Mouse (Mus musculus): Measurements from ENCODE around the gene Mycbp2. TPM values are rescaled to one million over a fixed set of nuclear protein-coding genes. Genes with fewer than 3 reads are reported as not detected.

Gene Mycbp2
- polyA plus RNA-seq, 1 experiment from 2014 or later = 51.8 TPM

DNA sequence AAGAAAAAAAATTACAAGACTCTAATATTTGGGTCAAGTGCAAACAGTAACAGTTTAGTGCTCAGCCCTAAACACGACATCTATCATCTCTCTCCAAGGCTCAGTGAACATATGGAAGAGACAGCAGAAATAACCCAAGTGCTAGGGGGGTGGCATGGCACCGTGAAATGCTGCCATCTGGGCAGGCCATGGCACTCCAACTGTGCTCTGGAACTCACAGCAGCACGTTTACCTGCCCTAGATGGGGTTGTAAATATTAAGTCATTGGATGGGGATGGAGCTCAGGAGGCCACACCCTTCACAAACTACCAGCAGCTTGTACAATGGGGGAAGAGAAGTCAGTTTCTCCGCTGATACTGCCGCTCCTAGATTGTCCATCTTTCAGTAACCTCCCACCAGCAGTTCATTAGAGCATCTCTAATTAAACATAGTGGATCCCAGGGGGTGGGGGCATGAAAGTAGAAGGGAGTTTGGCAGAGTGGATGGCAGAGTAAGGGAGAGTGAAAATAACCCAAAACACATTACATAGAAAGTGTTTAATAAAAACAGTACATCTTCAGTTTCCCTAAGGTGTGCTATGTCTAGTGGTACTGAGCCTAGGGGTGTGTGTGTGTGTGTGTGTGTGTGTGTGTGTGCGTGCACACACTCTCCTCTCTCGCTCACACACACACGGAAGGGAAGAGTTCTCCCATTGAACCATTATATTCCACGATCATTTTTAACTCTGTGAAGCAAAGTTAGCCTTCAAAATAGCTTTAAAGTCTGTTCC is 267.2 kb downstream of the Mycbp2 start:
- no peaks in the 10 kb centered on the region for H3K27me3 ChIP-seq
- 75% methylated on average over 9 of the region's 9 CpGs for WGBS
- no peak overlapping the region for H3K9ac ChIP-seq
- H3K4me1 ChIP-seq (replicated peaks) = peaks cover 4% of the 10 kb centered on the region; the same call in 1 of the 2 replicates
- H3K27ac ChIP-seq (replicated peaks) = no peak overlapping the region
- H3K9me3 ChIP-seq = no peaks in the 10 kb centered on the region
- peaks cover 45% of the 10 kb centered on the region for H3K36me3 ChIP-seq
- no peak overlapping the region for H3K4me3 ChIP-seq
- ATAC-seq (ENCODE audit: low read depth) = peak; percentile 36; the same call in 1 of the 2 replicates
- H3K4me2 ChIP-seq = no peak overlapping the region

DNA sequence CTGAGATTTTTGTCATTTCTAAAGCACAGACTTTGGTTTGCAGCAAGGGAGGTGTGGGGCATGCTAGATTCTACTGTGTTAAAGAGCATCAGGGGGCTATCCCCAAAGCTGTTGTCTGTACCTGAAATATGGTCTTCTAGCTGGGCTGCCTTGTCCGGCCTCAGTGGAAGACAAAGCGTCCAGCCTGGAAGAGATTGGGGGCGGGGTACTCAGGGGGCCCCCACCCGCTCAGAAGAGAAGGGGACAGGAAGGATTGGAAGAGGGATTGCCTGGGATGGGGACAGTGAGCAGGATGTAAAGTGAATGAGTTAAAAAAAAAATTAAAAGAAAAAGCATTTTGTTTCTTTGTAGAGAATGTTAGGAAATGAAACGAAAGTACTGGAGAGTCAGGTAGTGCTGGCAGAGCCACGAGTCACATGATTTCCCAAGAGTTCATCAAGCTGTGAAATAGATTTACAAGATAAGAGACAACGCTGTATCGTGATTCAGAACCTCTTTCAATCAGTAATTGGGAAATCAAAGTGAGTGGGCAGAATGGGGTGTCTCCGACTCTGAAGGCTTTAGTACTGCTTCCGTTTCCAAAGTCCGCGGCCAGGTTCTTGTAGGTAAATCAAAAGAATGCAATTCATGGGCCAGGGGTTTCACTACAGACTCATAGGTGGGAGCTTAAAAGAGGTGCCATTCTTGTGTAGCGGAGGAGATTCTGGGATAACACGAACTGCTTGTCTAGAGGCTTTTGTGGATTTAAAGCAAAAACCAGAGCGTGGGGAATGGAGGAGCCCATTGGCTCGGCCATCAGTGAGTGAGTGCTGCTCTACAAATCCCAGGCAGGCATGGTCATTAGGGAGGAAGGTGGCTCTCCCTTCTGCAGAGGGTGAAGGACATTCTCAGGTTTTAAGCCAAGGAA is 268.4 kb downstream of the Mycbp2 start:
- no peak overlapping the region for H3K4me3 ChIP-seq
- H3K27ac ChIP-seq (replicated peaks) = no peak overlapping the region
- H3K4me2 ChIP-seq = no peak overlapping the region
- WGBS = 88% methylated on average over 16 of the region's 16 CpGs
- peaks cover 43% of the 10 kb centered on the region for H3K36me3 ChIP-seq
- no peaks in the 10 kb centered on the region for H3K27me3 ChIP-seq
- no peak for ATAC-seq (ENCODE audit: low read depth)
- H3K9me3 ChIP-seq = no peaks in the 10 kb centered on the region
- H3K4me1 ChIP-seq (replicated peaks) = peaks cover 4% of the 10 kb centered on the region; the same call in 1 of the 2 replicates
- H3K9ac ChIP-seq = no peak overlapping the region

DNA sequence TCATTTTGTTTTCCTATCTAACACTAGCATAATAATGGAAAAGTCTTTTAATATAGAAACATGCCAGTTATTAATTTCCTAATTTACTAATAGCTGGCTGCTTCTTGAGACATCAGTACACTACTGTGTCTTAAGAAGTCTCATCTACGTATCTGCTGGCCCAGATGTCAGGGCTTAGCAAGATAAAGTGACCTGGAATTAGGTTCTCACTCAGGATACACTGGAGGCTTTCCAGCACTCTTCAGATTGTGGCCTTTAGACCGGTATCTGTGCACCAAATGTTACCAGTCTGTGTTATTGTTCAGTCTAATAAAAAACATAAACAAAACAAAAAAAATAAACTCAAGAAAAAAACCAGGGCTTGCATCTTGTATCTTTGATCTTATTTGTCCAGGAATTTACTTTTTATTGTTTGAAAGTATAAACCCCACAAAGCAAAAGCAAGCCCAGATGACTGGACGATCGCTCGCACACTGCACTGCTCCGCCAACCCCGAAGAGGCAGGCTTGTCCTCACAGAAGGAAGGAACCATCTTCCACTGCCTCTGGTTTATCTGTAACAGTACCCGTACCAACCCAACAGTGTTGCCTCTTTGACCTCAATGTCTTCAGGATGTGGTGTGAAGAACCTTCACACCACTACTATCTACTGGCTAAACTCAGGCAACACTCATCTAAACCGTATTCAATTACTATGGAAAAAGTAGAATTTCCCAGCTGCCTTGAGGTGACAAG is 269.2 kb downstream of the Mycbp2 start:
- H3K27me3 ChIP-seq = no peaks in the 10 kb centered on the region
- H3K27ac ChIP-seq (replicated peaks) = no peak overlapping the region
- peaks cover 43% of the 10 kb centered on the region for H3K36me3 ChIP-seq
- peaks cover 4% of the 10 kb centered on the region; the same call in 1 of the 2 replicates for H3K4me1 ChIP-seq (replicated peaks)
- no peak overlapping the region for H3K9ac ChIP-seq
- H3K4me3 ChIP-seq = no peak overlapping the region
- no peak for ATAC-seq (ENCODE audit: low read depth)
- H3K9me3 ChIP-seq = no peaks in the 10 kb centered on the region
- no peak overlapping the region for H3K4me2 ChIP-seq
- 93% methylated on average over 9 of the region's 9 CpGs for WGBS

DNA sequence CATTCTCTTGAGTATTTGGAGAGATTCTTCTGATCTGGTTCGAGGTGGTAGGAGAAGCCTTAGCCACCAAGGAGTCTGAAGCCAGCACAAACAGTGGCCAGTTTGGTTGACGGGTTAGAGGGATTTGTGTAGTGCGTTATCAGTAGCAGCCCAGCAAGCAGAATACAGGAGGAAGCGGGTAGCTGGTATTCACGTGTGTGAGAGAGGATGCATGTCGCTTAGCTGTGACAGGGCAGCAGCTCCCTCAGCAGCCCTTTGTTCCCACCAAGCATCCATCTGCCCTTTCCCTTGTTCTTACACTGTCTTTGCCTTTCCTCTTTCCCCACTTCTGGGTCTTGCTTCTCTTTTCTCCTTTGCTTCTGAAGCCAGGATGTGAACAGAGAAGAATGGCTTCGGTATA is 271.4 kb downstream of the Mycbp2 start:
- no peak overlapping the region for H3K4me3 ChIP-seq
- no peak overlapping the region for H3K27ac ChIP-seq (replicated peaks)
- H3K4me2 ChIP-seq = no peak overlapping the region
- no peaks in the 10 kb centered on the region for H3K9me3 ChIP-seq
- H3K36me3 ChIP-seq = peaks cover 47% of the 10 kb centered on the region
- peaks cover 11% of the 10 kb centered on the region for H3K4me1 ChIP-seq (replicated peaks)
- no peak overlapping the region for H3K9ac ChIP-seq
- WGBS = 81% methylated on average over 7 of the region's 7 CpGs
- no peaks in the 10 kb centered on the region for H3K27me3 ChIP-seq
- no peak for ATAC-seq (ENCODE audit: low read depth)

DNA sequence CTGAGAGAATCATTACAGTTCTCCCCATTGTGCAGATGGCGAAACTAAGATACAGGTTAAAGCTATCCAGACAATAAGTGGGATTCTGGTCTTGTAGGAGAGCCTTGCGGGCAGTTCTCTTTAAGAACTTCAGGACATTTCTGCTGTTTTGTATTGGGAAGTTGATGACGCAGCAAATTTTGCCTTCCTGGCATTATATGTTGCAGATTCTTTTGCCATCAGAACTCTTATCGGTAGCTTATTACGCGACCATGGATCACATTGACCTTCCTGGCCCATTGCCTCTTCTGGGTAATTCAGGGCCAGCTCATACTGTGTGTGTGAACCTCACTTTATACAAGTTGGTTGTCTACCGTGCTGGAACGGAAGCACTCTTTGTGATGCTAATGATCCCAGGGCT is 272.8 kb downstream of the Mycbp2 start:
- Histone ChIP-seq H3K4me1 (replicated peaks) (peaks cover 13% of the 10 kb centered on the region), H3K9ac (no peak overlapping the region), H3K4me3 (no peak overlapping the region), H3K27me3 (no peaks in the 10 kb centered on the region), H3K4me2 (no peak overlapping the region), H3K9me3 (no peaks in the 10 kb centered on the region), H3K27ac (replicated peaks) (no peak overlapping the region), H3K36me3 (peaks cover 47% of the 10 kb centered on the region)
- 77% methylated on average over 8 of the region's 8 CpGs for WGBS
- no peak for ATAC-seq (ENCODE audit: low read depth)

DNA sequence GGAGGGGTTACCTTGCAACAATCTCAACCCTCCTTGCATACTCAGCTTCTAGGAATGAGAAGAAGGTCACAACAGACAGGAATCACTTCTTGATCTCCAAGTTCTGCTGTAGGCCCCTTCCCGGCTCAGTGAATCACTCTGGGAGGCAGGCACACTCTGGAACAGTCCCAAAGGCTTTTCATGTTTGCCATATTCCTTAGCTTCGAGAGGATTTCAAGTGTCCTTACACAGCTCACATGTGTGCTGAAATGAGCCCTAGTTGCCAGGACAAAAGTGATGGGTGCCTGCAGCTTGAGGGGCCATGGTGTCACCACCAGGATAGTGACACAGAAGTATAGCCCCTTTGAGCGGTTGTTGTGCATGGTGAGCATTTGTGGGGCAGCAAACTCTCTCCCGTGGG is 273.9 kb downstream of the Mycbp2 start:
- 98% methylated on average over 4 of the region's 4 CpGs for WGBS
- Histone ChIP-seq H3K27ac (replicated peaks) (no peak overlapping the region), H3K9ac (no peak overlapping the region), H3K4me2 (no peak overlapping the region), H3K36me3 (peaks cover 42% of the 10 kb centered on the region), H3K4me3 (no peak overlapping the region), H3K9me3 (no peaks in the 10 kb centered on the region), H3K27me3 (no peaks in the 10 kb centered on the region), H3K4me1 (replicated peaks) (peaks cover 13% of the 10 kb centered on the region)
- no peak for ATAC-seq (ENCODE audit: low read depth)

DNA sequence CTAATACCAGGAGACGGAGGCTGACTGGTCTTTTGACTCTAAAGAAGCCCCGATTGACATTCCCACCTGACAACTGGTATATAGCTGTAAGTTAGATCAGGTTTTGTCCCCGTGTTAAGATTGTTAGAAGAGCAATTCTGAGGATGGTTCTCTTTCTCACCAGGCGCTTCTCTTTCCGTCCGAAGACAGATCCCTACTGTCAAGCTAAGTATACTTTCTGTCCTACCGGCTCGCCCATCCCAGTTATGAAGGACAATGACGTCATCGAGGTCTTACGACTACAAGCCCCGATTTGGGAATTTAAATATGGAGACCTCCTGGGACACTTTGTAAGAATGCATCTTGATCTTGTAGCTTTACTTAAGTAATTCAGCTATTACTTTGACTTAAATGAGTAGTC is 275.1 kb downstream of the Mycbp2 start:
- H3K27me3 ChIP-seq = no peaks in the 10 kb centered on the region
- H3K4me3 ChIP-seq = no peak overlapping the region
- no peak overlapping the region for H3K4me2 ChIP-seq
- 93% methylated on average over 12 of the region's 12 CpGs for WGBS
- peaks cover 29% of the 10 kb centered on the region for H3K36me3 ChIP-seq
- no peak for ATAC-seq (ENCODE audit: low read depth)
- H3K4me1 ChIP-seq (replicated peaks) = peaks cover 13% of the 10 kb centered on the region
- H3K9me3 ChIP-seq = no peaks in the 10 kb centered on the region
- no peak overlapping the region for H3K27ac ChIP-seq (replicated peaks)
- H3K9ac ChIP-seq = no peak overlapping the region

DNA sequence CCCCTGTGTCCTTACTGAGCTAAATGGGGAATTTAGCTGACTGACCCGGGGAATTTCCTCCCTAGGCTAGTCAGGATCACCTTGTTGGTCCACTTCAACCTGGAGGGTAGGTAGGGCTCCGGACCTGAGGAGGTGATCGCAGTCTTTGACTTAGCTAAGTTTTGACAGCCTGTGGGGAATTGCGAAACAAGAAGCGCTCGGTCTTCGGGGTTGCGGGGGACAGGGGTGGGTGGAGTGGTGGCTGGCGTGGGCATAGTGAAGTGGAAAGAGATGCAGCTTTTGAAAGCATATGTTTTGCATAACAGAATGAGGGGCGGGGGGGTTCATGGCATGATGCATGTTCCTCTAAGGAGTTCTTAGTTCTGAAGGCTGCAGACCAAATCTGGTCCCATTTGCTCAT is 275.8 kb downstream of the Mycbp2 start:
- Histone ChIP-seq H3K27me3 (no peaks in the 10 kb centered on the region), H3K27ac (replicated peaks) (no peak overlapping the region), H3K4me2 (peak overlapping the region; percentile 67), H3K9ac (peak overlapping the region; percentile 78), H3K9me3 (no peaks in the 10 kb centered on the region), H3K36me3 (peaks cover 26% of the 10 kb centered on the region), H3K4me1 (replicated peaks) (peaks cover 13% of the 10 kb centered on the region), H3K4me3 (peak overlapping the region; percentile 71)
- 1% methylated on average over 10 of the region's 10 CpGs for WGBS
- ATAC-seq (ENCODE audit: low read depth) = no peak

DNA sequence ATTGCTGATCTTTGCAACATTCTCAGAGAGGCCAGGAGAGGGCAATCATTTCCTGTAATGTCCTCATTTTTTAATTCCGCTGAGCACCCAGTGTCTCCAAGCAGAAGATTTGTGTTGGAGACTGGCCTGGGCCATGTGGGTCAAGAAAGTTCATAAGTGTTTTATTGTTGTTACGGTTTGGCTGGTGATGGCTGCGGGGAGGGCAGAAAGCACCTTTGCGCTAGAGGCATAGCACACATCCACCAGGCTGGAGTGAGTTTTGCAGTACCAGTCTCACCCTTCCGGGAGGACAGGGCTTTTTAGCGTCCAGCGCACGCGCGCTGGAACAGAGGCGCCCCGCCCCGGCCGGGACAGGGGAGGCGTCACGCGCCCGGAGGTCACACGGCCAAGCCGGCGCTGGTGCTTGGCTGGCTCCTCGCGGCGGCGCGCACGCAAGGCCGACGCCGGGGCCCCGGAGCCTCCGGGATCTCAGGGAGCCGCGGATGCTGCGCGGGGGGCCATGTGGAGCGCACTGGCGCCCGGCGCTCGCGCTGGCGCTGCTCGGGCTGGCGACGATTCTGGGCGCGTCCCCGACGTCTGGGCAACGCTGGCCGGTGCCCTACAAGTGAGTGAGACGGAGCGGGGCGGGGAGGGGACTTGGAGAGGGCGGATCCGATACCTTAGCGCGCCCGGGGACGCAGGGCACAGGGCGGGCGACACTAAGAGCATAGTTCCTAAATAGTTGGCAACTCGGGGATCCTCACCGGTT is 276.6 kb downstream of the Mycbp2 start, which contains the start of gene Cln5:
Gene Cln5 (plus strand): TSS at position 353 of the 748 bp plus-strand sequence.
- H3K4me1 ChIP-seq (replicated peaks) = peaks cover 13% of the 10 kb centered on the region
- H3K27ac ChIP-seq (replicated peaks) = peak within 1 kb of the TSS; percentile 74
- H3K4me2 ChIP-seq = peak within 1 kb of the TSS; percentile 67
- no peaks in the 10 kb centered on the region for H3K9me3 ChIP-seq
- peaks cover 23% of the 10 kb centered on the region for H3K36me3 ChIP-seq
- H3K9ac ChIP-seq = peak within 1 kb of the TSS; percentile 78
- peak; percentile 96 for ATAC-seq (ENCODE audit: low read depth)
- H3K27me3 ChIP-seq = no peaks in the 10 kb centered on the region
- peak within 1 kb of the TSS; percentile 71 for H3K4me3 ChIP-seq
- under 1% methylated on average over 65 of the region's 65 CpGs for WGBS

DNA sequence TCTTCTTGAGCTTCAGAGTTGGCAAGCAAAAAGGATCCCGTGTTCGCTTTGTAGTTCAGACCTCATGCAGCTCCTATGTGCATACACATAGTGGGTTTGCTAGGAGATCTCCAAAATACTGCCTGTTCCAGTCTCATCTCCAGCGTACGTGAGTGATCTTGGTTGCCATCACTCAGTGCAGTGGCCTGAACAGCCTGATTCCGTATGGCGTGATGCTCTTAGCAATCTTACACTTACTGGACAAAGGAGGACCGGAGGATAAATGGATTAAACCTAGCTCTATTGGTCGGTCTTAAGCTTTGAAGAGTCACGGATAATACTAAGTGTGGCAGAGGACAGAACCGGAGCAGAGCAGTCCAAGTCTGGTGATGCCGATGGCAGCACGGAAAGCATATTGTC is 277.1 kb downstream of the Mycbp2 start:
- Histone ChIP-seq H3K9ac (peak overlapping the region; percentile 78), H3K4me3 (peak overlapping the region; percentile 71), H3K4me1 (replicated peaks) (peaks cover 13% of the 10 kb centered on the region), H3K27me3 (no peaks in the 10 kb centered on the region), H3K9me3 (no peaks in the 10 kb centered on the region), H3K27ac (replicated peaks) (peak overlapping the region; percentile 74), H3K4me2 (peak overlapping the region; percentile 67), H3K36me3 (peaks cover 17% of the 10 kb centered on the region)
- 16% methylated on average over 12 of the region's 12 CpGs for WGBS
- ATAC-seq (ENCODE audit: low read depth) = no peak; the same call in 1 of the 2 replicates

All from neural tube, embryonic 13.5 days (tissue).